Mouse (Mus musculus) stomach, embryonic 16.5 days (tissue): Measurements from ENCODE around the gene Stat5a. TPM values are rescaled to one million over a fixed set of nuclear protein-coding genes. Genes with fewer than 3 reads are reported as not detected.

Experiments
- ATAC-seq: fragments of 200-750 bp; cut with Nextera tagmentation; 2 replicates; pipeline ENCODE4 v1.8.0; 2017; ENCODE audit warnings: moderate number of reproducible peaks, moderate TSS enrichment; ENCODE audit not compliant: insufficient read depth, low FRiP score
- H3K27ac ChIP-seq: fragments of 300-500 bp; sonication (generic); 2 replicates; pipeline ENCODE4 v1.5.1; 2014; ENCODE audit warnings: low read length
- H3K27me3 ChIP-seq: fragments of 300-500 bp; sonication (generic); 2 replicates; pipeline ENCODE4 v1.6.1; 2014; ENCODE audit warnings: low read length, control low read depth, mixed read lengths; ENCODE audit not compliant: control insufficient read depth, insufficient read depth
- H3K36me3 ChIP-seq: fragments of 300-500 bp; sonication (generic); 2 replicates; pipeline ENCODE4 v1.6.1; 2014; ENCODE audit warnings: low read length; ENCODE audit not compliant: control insufficient read depth, insufficient read depth
- H3K4me1 ChIP-seq: fragments of 300-500 bp; sonication (generic); 2 replicates; pipeline ENCODE4 v1.6.1; 2014; ENCODE audit warnings: low read length, control low read depth, mixed read lengths; ENCODE audit not compliant: control insufficient read depth, insufficient read depth
- H3K4me2 ChIP-seq: fragments of 300-500 bp; sonication (generic); 2 replicates; pipeline ENCODE4 v1.6.1; 2014; ENCODE audit warnings: low read depth, low read length, mixed read lengths
- H3K4me3 ChIP-seq: fragments of 300-500 bp; sonication (generic); replicated peaks from 2 replicates; pipeline ENCODE4 v1.5.1; 2014; ENCODE audit warnings: mild to moderate bottlenecking, low read length
- H3K9ac ChIP-seq: fragments of 300-500 bp; sonication (generic); 2 replicates; pipeline ENCODE4 v1.6.1; 2014; ENCODE audit warnings: low read length
- H3K9me3 ChIP-seq: fragments of 300-500 bp; sonication (generic); replicated peaks from 2 replicates; pipeline ENCODE4 v1.6.1; 2016; ENCODE audit warnings: low read length, control low read depth; ENCODE audit not compliant: control insufficient read depth
- WGBS: fragments of 180-500 bp; shearing (Covaris S2); extraction: QIAGEN DNeasy Blood & Tissue Kit; methylation state at CpG from one replicate; pipeline ENCODE4 v1.1.7; 2014; 5-methylcytosine and 5-hydroxymethylcytosine counted together
- polyA plus RNA-seq: library from polyadenylated mRNA; unstranded; fragments of >200 nt; fragmentation: Nextera tagmentation; extraction: Ambion mirVana; gene quantifications from 2 replicates; pipeline ENCODE4 v1.2.1, GENCODE M21; 2015

The Stat5a gene
- polyA plus RNA-seq, 1 experiment from 2014 or later: 12.0 TPM

DNA sequence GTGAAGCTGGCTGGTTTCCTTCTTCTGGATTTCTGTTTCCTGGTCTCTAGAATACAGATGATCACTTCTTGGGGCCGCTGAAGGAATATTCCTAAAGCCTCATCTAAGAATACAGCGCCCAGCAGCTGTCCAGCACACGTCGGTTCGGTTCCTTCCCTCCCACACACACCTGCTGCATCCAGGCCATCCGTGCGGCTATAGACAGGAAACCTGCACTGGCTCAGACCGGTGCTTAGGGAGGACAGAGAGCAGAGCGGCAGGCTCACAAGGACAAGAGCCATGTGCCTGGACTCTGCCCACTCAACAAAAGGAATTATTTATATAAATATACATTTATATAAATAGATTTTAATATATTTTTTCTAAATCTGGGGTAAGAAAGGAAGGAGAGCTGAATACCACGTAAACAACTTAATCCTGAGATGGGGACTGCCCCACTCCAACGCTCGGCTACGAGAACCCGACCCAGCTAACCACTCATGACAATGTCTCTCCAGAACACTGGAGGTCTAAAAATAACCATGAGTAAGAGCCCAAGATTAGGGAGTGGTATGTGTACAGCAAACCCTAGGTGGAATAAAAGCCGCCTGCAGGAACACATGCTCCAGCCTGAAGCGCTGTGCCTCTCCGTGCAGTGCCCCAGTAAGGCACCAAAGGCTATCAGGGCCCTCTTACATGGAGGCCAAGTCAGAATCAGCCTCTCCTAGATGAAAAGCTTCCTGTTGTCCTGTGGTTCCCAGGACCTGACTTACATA lies 53.4 kb downstream of the Stat5a start:
- Histone ChIP-seq H3K4me2 (no peak overlapping the region), H3K27me3 (no peaks in the 10 kb centered on the region), H3K9me3 (no peaks in the 10 kb centered on the region), H3K36me3 (peaks cover 10% of the 10 kb centered on the region; the same call in 1 of the 2 replicates), H3K4me1 (peaks cover 13% of the 10 kb centered on the region), H3K27ac (peak overlapping the region; percentile 61), H3K9ac (no peak overlapping the region), H3K4me3 (no peak overlapping the region)
- 55% methylated on average over 17 of the region's 17 CpGs for WGBS
- ATAC-seq: peak; percentile 85; the same call in 1 of the 2 replicates

GRCm38 (mm10) chr11:100914415-100914814 lies 55.3 kb downstream of the Stat5a start:
- Histone ChIP-seq H3K4me2 (no peak overlapping the region), H3K27ac (no peak overlapping the region), H3K9ac (no peak overlapping the region), H3K4me3 (no peak overlapping the region), H3K27me3 (no peaks in the 10 kb centered on the region), H3K36me3 (0 out of 2 replicates have a peak, but pooled peaks cover 3% of the 10 kb centered on the region), H3K4me1 (peaks cover 13% of the 10 kb centered on the region), H3K9me3 (no peaks in the 10 kb centered on the region)
- no peak for ATAC-seq
- 77% methylated on average over 5 of the region's 5 CpGs for WGBS

DNA sequence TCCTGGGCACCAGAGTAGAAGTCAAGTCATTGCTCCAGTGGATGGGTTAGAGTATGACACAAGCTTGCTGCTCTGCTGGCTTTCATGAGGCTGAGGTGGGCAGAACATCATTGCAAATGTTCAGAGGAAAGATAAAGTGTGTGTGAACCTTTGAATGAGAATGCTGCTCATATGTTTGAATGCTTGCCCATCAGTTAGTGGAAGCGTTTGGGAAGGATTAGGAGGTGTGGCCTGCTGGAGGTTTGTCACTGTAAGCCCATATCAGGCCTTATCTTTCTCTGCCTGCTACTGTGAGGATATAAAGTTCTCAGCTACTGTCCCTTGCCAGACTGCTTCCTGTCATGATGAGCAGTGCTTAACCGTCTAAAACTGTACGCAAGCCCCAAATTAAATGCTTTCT lies 55.9 kb downstream of the Stat5a start:
- Histone ChIP-seq H3K4me3 (no peak overlapping the region), H3K4me2 (no peak overlapping the region), H3K27ac (no peak overlapping the region), H3K9me3 (no peaks in the 10 kb centered on the region), H3K36me3 (0 out of 2 replicates have a peak, but pooled peaks cover 3% of the 10 kb centered on the region), H3K27me3 (no peaks in the 10 kb centered on the region), H3K4me1 (peaks cover 13% of the 10 kb centered on the region), H3K9ac (no peak overlapping the region)
- no peak for ATAC-seq
- 86% methylated on average over 3 of the region's 3 CpGs for WGBS

- H3K4me2 ChIP-seq: no peak overlapping the region
- WGBS: 79% methylated on average over 4 of the region's 4 CpGs
- no peak overlapping the region for H3K27ac ChIP-seq
- no peaks in the 10 kb centered on the region for H3K9me3 ChIP-seq
- no peak overlapping the region for H3K9ac ChIP-seq
- no peaks in the 10 kb centered on the region for H3K36me3 ChIP-seq
- no peak overlapping the region for H3K4me3 ChIP-seq
- no peak for ATAC-seq
- H3K27me3 ChIP-seq: no peaks in the 10 kb centered on the region
- peaks cover 13% of the 10 kb centered on the region for H3K4me1 ChIP-seq
These were observed 57.4 kb downstream of the Stat5a start for GRCm38 (mm10) chr11:100916432-100916971.

DNA sequence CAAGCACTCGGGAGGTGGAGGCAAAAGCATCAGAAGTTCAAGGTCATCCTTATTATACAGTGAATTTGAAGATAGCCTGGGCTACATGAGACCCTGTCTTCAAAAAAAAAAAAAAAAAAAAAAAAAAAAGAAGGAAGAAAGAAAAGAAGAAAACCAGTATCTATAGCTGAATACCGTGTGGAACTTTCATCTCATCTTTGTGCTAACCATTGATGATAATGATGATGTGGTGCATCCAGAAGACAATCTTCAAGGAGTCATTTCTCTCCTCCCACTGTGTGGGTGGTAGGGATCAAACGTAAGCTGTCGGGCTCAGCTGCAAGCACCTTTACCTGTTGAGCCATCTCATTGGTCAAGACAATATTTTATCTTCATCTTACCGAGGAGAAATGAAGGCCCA lies 58.9 kb downstream of the Stat5a start:
- Histone ChIP-seq H3K9ac (no peak overlapping the region), H3K9me3 (no peaks in the 10 kb centered on the region), H3K4me2 (no peak overlapping the region), H3K36me3 (no peaks in the 10 kb centered on the region), H3K27ac (no peak overlapping the region), H3K4me1 (peaks cover 4% of the 10 kb centered on the region), H3K4me3 (no peak overlapping the region), H3K27me3 (no peaks in the 10 kb centered on the region)
- no peak for ATAC-seq
- WGBS: 88% methylated on average over 5 of the region's 5 CpGs

DNA sequence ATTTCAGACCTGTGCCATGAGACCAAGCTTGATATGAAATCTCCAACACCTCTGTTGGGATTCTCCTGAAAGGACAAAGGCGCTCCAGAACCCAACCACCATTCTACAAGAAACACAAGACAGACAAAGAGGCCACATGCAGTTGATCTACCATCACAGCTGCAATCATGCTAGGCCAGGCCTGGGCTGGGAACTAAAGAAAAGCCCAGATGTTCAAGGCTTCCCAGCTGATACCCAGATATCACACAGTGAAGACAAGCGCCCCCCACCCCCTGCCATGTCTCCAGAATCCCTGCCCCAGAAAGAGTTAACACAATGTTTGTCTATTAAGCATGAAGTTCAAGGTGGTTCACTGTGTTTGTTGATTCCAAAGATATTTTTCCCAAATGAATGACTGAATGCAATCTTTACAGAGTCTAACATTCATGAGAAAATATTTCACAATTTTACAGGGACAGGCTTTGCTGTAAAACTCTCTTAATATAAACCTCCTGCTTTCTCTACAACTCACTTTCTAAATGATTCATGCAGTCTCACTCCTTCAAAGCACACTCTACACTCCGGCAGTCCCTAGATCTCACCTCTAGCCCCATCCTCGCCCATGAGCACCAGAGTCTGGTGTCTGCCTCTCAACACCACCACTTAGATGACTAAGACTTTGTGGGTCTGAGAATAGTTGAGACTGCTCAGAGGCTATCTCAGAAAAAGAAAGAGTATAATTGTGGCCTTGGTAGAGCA lies 61.9 kb downstream of the Stat5a start:
- Histone ChIP-seq H3K9ac (no peak overlapping the region), H3K9me3 (no peaks in the 10 kb centered on the region), H3K27me3 (no peaks in the 10 kb centered on the region), H3K4me3 (no peak overlapping the region), H3K27ac (no peak overlapping the region), H3K36me3 (no peaks in the 10 kb centered on the region), H3K4me1 (0 out of 2 replicates have a peak, but pooled peaks cover 2% of the 10 kb centered on the region), H3K4me2 (no peak overlapping the region)
- no peak for ATAC-seq
- WGBS: 90% methylated on average over 4 of the region's 4 CpGs

DNA sequence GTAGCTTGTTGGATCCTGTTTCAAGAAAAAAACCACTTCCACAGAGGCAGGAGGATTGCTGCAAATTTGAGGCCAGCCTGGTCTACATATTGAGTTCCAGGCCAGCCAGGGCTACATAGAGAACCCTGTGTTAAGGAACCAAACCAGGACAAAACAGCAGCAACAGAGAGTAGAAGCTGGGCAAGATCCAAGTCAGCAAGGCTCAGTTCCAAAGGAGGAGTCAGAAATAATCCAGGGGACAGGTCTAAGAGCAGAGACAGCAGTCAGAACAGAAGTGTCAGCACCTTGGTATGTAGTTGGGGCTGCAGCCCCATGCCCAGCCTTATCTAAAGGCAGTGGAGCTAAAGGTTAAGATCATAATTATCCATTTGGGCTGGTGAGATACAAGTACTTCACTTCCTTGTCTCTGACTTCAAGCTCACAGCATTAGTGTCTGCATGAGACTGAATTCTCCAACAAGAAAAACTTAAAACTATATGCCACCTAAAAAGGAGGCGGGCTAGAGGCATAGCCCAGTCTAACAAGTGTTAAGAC lies 65.3 kb downstream of the Stat5a start:
- 86% methylated on average over 1 of the region's 1 CpGs for WGBS
- Histone ChIP-seq H3K27me3 (no peaks in the 10 kb centered on the region), H3K36me3 (no peaks in the 10 kb centered on the region), H3K4me1 (0 out of 2 replicates have a peak, but pooled peaks cover 2% of the 10 kb centered on the region), H3K4me3 (no peak overlapping the region), H3K9me3 (no peaks in the 10 kb centered on the region), H3K27ac (no peak overlapping the region), H3K4me2 (no peak overlapping the region), H3K9ac (no peak overlapping the region)
- ATAC-seq: peak; percentile 37; the same call in 1 of the 2 replicates

DNA sequence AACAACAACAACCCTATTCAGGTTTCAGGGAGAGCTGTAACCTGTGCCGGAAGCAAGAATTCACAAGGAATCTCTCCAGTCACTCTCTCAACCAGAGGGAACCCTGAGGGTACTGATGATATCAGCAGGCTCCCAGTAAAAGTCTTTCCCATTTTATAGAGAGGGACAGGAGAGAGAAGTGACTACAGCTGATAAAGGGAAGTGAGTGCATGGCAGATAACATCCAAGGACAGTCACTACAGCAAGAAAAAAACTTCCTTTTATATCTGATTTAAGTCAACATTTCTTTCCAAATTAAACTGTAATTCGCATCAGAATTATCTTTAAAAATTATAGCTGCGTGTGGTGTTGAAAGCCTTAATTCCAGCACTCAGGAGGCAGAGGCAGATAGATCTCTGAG lies 68.2 kb downstream of the Stat5a start:
- 87% methylated on average over 3 of the region's 3 CpGs for WGBS
- Histone ChIP-seq H3K4me2 (no peak overlapping the region), H3K4me1 (peaks cover 17% of the 10 kb centered on the region), H3K9me3 (no peaks in the 10 kb centered on the region), H3K27ac (no peak overlapping the region), H3K4me3 (no peak overlapping the region), H3K36me3 (no peaks in the 10 kb centered on the region), H3K9ac (no peak overlapping the region), H3K27me3 (no peaks in the 10 kb centered on the region)
- ATAC-seq: no peak

DNA sequence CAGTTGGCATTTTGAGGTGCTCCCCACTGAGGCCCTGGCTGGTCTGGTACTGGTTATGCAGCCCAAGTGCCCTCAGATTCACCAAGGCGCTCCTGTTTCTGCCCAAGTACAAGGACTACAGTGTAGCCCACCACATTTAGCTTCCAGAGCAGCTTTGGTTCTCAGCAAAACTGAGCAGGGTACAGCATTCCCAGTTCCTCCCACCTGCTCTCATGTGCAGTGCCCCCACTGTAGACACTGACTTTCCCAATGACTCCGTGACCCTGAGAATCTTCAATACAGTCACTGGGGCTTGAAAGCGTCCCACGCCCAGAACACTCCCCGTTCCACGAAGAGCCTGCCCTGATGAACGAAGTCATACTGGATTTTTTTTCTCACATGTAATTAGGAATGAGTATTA lies 71.5 kb downstream of the Stat5a start:
- Histone ChIP-seq H3K27me3 (no peaks in the 10 kb centered on the region), H3K36me3 (no peaks in the 10 kb centered on the region), H3K4me3 (no peak overlapping the region), H3K27ac (no peak overlapping the region), H3K4me1 (peaks cover 18% of the 10 kb centered on the region), H3K9me3 (no peaks in the 10 kb centered on the region), H3K4me2 (no peak overlapping the region), H3K9ac (0 out of 2 replicates have a peak overlapping the region, but pooled peaks have one; percentile 10)
- 62% methylated on average over 7 of the region's 7 CpGs for WGBS
- ATAC-seq: no peak
